Mouse (Mus musculus): ENCODE measurements at regions not wholly inside any gene's neighbourhood (a gene's known extent, or its start where the extent isn't known, plus 50 kb on each side); places are given as distances from the start of the nearest gene placed in this dataset.

GRCm38 (mm10) chrX:108536995-108537394 is 127.7 kb downstream of the Gm379 start:
- Histone ChIP-seq H3K4me3 (ENCODE audit: insufficient read depth in 1 of 2, low read depth in 2 of 2, low read length in 2 of 2) (no peak overlapping the region), H3K27ac (no peak overlapping the region), H3K27me3 (ENCODE audit: control insufficient read depth, insufficient read depth, low read length) (no peaks in the 10 kb centered on the region), H3K9ac (replicated peaks) (no peak overlapping the region), H3K9me3 (ENCODE audit: control insufficient read depth, low read length) (no peaks in the 10 kb centered on the region), H3K36me3 (replicated peaks; ENCODE audit: control insufficient read depth, insufficient read depth, low read depth) (no peaks in the 10 kb centered on the region), H3K4me1 (replicated peaks; ENCODE audit: control insufficient read depth in 2 of 2, insufficient read depth in 2 of 2, low read length in 1 of 2) (no peaks in the 10 kb centered on the region), H3K4me2 (ENCODE audit: low read depth) (no peak overlapping the region)
- peak; percentile 0 to 4 (median 1) for DNase-seq (ENCODE audit: low read depth in 3 of 3, low spot score in 3 of 3)
- 1% methylated on average over 3 of the region's 3 CpGs for WGBS (ENCODE audit: insufficient replicate concordance)
- TF ChIP-seq CTCF (IDR thresholded peaks at IDR 0.05; ENCODE audit: low read depth) (peak; percentile 50; the same call in 1 of the 2 replicates), EP300 (IDR thresholded peaks at IDR 0.05; ENCODE audit: low read depth) (no peak)
- no peak for ATAC-seq (ENCODE audit: insufficient read depth)
